Mouse (Mus musculus) embryo, embryonic 9.5 days (tissue): ENCODE results near the gene Enpep.

Experiments
- DNase-seq: peaks from one replicate; pipeline ENCODE4 v3.0.0-alpha.2; 2017; ENCODE audit errors: extremely low spot score

Enpep gene

GRCm38 (mm10) chr3:129332586-129332985 is at the start of gene Enpep:
Gene Enpep (minus strand): TSS chr3:129332720.
- DNase-seq, result no peak

GRCm38 (mm10) chr3:129379109-129379508 is 46.6 kb upstream of the Enpep start:
- DNase-seq, result no peak

GRCm38 (mm10) chr3:129375087-129375486 is 42.6 kb upstream of the Enpep start:
- DNase-seq, result no peak

GRCm38 (mm10) chr3:129373108-129373507 is 40.6 kb upstream of the Enpep start:
- no peak for DNase-seq

- DNase-seq, result no peak
Observed at GRCm38 (mm10) chr3:129369491-129369890, 37.0 kb upstream of the Enpep start.

GRCm38 (mm10) chr3:129365919-129366318 is 33.4 kb upstream of the Enpep start:
- DNase-seq, result no peak

- DNase-seq, result no peak
Observed at GRCm38 (mm10) chr3:129364818-129365390, 32.4 kb upstream of the Enpep start.

- DNase-seq, result no peak
Observed at GRCm38 (mm10) chr3:129363426-129363825, 30.9 kb upstream of the Enpep start.

- no peak for DNase-seq
Observed at GRCm38 (mm10) chr3:129358115-129358514, 25.6 kb upstream of the Enpep start.

GRCm38 (mm10) chr3:129353901-129354300 is 21.4 kb upstream of the Enpep start:
- no peak for DNase-seq

GRCm38 (mm10) chr3:129351320-129351877 is 18.9 kb upstream of the Enpep start:
- DNase-seq, result no peak

GRCm38 (mm10) chr3:129347277-129347676 is 14.8 kb upstream of the Enpep start:
- DNase-seq, result no peak

- no peak for DNase-seq
Observed at GRCm38 (mm10) chr3:129342767-129343166, 10.2 kb upstream of the Enpep start.

- no peak for DNase-seq
Observed at GRCm38 (mm10) chr3:129341066-129341465, 8.5 kb upstream of the Enpep start.

GRCm38 (mm10) chr3:129338296-129339091 is 6.0 kb upstream of the Enpep start:
- DNase-seq, result no peak

GRCm38 (mm10) chr3:129332142-129332541 is 378 bp downstream of the Enpep start:
- DNase-seq, result no peak

GRCm38 (mm10) chr3:129331427-129331826 is 1.1 kb downstream of the Enpep start:
- no peak for DNase-seq

GRCm38 (mm10) chr3:129328056-129328455 is 4.5 kb downstream of the Enpep start:
- no peak for DNase-seq

GRCm38 (mm10) chr3:129321585-129321984 is 10.9 kb downstream of the Enpep start:
- no peak for DNase-seq

- DNase-seq, result no peak
Observed at GRCm38 (mm10) chr3:129317032-129317729, 15.3 kb downstream of the Enpep start.

- DNase-seq, result no peak
Observed at GRCm38 (mm10) chr3:129313671-129314415, 18.7 kb downstream of the Enpep start.

- no peak for DNase-seq
Observed at GRCm38 (mm10) chr3:129313221-129313620, 19.3 kb downstream of the Enpep start.
